Mouse (Mus musculus) cerebellum, adult 11-12 months (tissue): ENCODE data around the gene Cldn7.

Experiments used
- DNase-seq: peaks from one replicate; pipeline ENCODE4 v3.0.0; 2022

Cldn7 gene

DNA sequence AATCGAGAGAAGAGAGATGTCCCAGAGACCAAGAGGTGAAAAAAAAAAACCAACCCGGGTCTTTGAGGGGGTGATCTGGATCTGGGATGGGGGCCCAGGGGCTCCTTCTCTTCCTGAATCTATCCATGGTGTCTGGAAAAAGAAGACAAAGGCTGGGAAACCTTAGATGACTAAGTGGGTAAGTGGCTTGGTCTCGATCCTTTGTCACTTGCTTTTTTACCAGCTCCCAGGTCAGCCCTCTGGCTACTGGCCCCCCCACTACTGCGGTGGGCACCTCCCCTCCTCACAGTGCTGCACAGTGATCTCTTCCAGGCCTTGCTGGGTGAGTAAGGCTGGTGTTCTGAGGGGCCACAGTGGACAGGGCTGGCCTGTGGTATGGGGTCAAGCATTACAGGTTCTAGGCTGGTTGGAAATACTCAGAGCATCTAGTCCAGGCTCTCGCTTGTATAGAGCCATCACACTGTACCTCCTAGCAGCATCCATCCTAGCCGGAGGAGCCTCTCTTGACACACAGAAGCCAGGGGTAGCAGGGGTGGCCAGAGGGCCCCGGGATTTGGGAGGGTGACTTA lies 52.7 kb downstream of the Cldn7 start:
- no peak for DNase-seq
